Mouse (Mus musculus): Measurements from ENCODE around the gene Srgap2. TPM values are rescaled to one million over a fixed set of nuclear protein-coding genes. Genes with fewer than 3 reads are reported as not detected.
"Not testable (repeated sequence)": the region's sequence is repeated elsewhere in the genome, so short reads cannot be mapped to it uniquely, and the experiment has no call there.

Gene Srgap2
- polyA plus RNA-seq, 1 experiment from 2014 or later = 17.0 TPM

DNA sequence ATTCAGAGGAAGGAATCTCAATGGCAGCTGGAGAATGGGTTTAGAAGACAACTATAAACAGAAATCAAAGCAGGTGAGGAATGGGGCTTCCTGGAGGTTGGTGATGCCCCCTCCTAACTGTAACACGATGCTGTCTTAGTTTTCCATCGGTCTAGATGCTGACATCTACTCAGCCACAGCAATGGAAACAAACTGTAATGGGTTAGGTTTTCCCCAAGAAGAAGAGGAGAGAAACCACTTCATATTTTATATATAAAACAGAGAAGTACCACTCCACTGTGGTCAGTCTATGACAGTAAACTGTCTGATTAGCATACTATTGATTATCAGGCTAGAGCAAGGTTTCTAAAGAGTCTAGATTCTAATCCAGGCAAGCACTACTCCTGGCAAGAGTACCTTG, 179.4 kb downstream of the Srgap2 start:
- Histone ChIP-seq H3K4me2 (no peak overlapping the region), H3K4me1 (peaks cover 4% of the 10 kb centered on the region; the same call in 1 of the 2 replicates), H3K27ac (no peak overlapping the region), H3K4me3 (no peak overlapping the region), H3K27me3 (no peaks in the 10 kb centered on the region), H3K9ac (no peak overlapping the region), H3K36me3 (peaks cover 32% of the 10 kb centered on the region), H3K9me3 (no peaks in the 10 kb centered on the region)
- 69% methylated on average over 2 of the region's 2 CpGs for WGBS
- ATAC-seq (ENCODE audit: insufficient number of reproducible peaks, low FRiP score, low TSS enrichment, low read depth) = no peak

DNA sequence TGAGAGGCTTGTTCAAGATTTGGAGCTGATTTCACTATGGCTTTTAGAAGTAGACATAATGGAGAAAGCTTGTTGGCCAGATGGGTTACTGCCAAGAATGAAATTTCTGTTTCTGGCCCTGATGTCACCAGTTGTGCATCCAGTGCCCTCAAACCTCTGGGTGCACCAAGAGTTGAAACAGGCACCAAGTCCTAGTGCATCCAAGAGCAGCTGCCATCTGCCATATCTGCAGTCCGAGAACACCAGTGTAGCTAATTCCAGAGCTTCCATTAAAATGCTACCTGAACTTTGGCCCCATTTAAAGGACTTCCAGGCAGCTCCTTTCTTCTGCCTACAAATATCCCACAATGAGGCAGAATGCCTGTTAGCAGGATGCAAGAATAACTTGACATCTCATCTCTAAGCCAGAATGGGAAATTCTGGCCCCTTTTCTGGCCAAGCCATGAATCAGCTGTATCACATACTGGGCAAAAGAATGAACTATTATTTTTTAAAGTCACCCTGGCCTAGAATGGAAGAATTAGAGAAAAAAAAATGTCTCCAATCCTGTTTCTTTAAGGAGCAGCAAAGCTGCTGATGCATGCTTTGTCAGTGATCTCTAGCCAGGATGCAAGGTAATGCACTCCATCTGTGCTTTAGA, 180.1 kb downstream of the Srgap2 start:
- ATAC-seq (ENCODE audit: insufficient number of reproducible peaks, low FRiP score, low TSS enrichment, low read depth) = no peak
- Histone ChIP-seq H3K4me1 (peaks cover 4% of the 10 kb centered on the region; the same call in 1 of the 2 replicates), H3K9me3 (no peaks in the 10 kb centered on the region), H3K27ac (no peak overlapping the region), H3K27me3 (no peaks in the 10 kb centered on the region), H3K9ac (no peak overlapping the region), H3K4me3 (no peak overlapping the region), H3K36me3 (peaks cover 30% of the 10 kb centered on the region), H3K4me2 (no peak overlapping the region)
- WGBS = 68% methylated on average over 1 of the region's 1 CpGs

- Histone ChIP-seq H3K4me3 (no peak overlapping the region), H3K36me3 (peaks cover 30% of the 10 kb centered on the region), H3K9me3 (no peaks in the 10 kb centered on the region), H3K4me2 (no peak overlapping the region), H3K27me3 (no peaks in the 10 kb centered on the region), H3K27ac (no peak overlapping the region; the same call in 1 of the 2 replicates), H3K9ac (no peak overlapping the region), H3K4me1 (peaks cover 4% of the 10 kb centered on the region; the same call in 1 of the 2 replicates)
- 73% methylated on average over 5 of the region's 5 CpGs for WGBS
- no peak for ATAC-seq (ENCODE audit: insufficient number of reproducible peaks, low FRiP score, low TSS enrichment, low read depth)
Observed at GRCm38 (mm10) chr1:131345422-131346419, 181.4 kb downstream of the Srgap2 start.

DNA sequence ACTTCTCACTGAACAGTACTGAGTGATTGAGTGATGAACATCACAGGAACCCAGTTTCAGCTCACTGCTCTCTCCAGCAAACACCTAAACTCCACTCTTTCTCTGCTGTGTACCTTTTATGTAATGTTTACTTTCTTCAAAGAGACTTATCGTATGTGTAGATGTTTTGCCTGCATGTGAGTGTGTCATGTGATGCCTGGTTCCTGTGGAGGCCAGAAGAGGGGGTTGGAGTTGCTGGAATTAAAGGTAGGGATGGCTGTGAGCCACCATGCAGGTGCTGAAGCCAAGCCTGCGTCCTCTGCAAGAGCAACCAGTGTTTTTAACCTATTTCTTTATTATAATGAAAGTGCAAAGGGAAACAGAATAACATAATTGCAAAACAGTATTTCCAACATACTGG, 182.5 kb downstream of the Srgap2 start:
- Histone ChIP-seq H3K9me3 (no peaks in the 10 kb centered on the region), H3K36me3 (peaks cover 31% of the 10 kb centered on the region), H3K4me1 (peaks cover 4% of the 10 kb centered on the region; the same call in 1 of the 2 replicates), H3K27me3 (no peaks in the 10 kb centered on the region), H3K27ac (no peak overlapping the region), H3K9ac (no peak overlapping the region), H3K4me2 (no peak overlapping the region), H3K4me3 (no peak overlapping the region)
- ATAC-seq (ENCODE audit: insufficient number of reproducible peaks, low FRiP score, low TSS enrichment, low read depth) = no peak
- WGBS = 75% methylated on average over 2 of the region's 2 CpGs

DNA sequence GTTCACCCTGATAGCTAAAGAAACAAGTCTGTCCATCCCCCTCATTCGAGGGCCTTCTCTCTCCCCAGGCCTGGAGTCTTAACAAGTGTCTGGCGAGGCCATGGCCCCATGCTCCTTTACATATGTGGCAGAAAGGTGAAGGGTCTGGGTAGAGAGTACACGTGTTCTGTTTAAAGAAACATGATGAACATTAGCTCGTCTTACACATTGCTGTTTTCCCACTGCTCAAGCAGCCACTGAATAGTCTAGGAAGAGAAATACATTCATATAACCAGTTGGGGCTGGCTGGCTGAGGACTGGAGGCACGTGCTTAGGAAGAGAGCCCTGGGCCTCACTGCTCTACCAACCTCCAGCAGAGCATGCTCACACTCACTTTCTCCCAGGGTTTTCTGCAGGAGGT, 191.1 kb downstream of the Srgap2 start:
- Histone ChIP-seq H3K9me3 (no peaks in the 10 kb centered on the region), H3K4me1 (0 out of 2 replicates have a peak, but pooled peaks cover 3% of the 10 kb centered on the region), H3K27ac (peak overlapping the region; percentile 18; the same call in 1 of the 2 replicates), H3K4me3 (no peak overlapping the region), H3K4me2 (no peak overlapping the region), H3K27me3 (no peaks in the 10 kb centered on the region), H3K36me3 (peaks cover 28% of the 10 kb centered on the region), H3K9ac (no peak overlapping the region)
- ATAC-seq (ENCODE audit: insufficient number of reproducible peaks, low FRiP score, low TSS enrichment, low read depth) = no peak
- WGBS = 55% methylated on average over 5 of the region's 5 CpGs

DNA sequence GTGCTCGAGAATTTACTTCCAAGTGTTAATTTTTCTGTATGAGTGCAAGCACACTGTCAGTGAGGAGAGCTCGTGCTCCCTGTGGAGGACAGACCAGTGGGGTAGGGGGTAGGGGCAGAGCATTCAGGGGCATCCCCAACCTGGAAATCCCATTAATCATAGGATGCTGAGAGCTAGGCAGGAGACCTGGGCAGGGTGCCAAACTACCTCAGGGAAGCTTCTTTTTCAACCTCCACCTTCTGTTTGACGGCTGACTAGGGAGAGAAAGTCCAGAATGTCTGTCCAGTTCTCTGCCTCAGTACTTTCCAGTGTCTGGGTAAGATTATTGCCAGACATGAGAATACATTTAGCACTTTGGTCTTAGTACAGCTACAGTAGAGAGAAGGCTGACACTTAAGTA, 191.5 kb downstream of the Srgap2 start:
- Histone ChIP-seq H3K9me3 (no peaks in the 10 kb centered on the region), H3K4me1 (0 out of 2 replicates have a peak, but pooled peaks cover 3% of the 10 kb centered on the region), H3K36me3 (peaks cover 30% of the 10 kb centered on the region), H3K27ac (no peak overlapping the region; the same call in 1 of the 2 replicates), H3K4me3 (no peak overlapping the region), H3K27me3 (no peaks in the 10 kb centered on the region), H3K4me2 (no peak overlapping the region), H3K9ac (no peak overlapping the region)
- WGBS = 44% methylated on average over 3 of the region's 3 CpGs
- no peak for ATAC-seq (ENCODE audit: insufficient number of reproducible peaks, low FRiP score, low TSS enrichment, low read depth)

DNA sequence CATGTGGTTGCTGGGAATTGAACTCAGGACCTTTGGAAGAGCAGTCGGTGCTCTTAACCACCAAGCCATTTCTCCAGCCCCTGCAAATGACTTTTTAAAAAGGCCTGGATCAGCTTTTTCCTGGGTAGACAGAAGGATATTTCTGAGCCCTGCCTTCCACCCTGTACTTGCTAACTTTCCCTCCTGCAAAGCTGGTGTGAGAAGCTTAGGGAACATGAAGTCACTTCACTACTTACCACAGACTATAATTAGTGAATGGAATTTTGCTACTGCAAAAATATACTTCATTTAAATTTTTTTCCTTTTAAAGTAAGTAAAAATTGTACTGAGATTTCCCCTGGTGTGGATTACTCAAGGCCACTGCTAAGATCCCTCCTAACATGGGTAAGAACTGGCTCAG, 196.0 kb downstream of the Srgap2 start:
- Histone ChIP-seq H3K36me3 (peaks cover 29% of the 10 kb centered on the region), H3K4me1 (0 out of 2 replicates have a peak, but pooled peaks cover 3% of the 10 kb centered on the region), H3K27ac (no peak overlapping the region), H3K9me3 (no peaks in the 10 kb centered on the region), H3K4me3 (no peak overlapping the region), H3K9ac (no peak overlapping the region), H3K4me2 (no peak overlapping the region), H3K27me3 (no peaks in the 10 kb centered on the region)
- no peak for ATAC-seq (ENCODE audit: insufficient number of reproducible peaks, low FRiP score, low TSS enrichment, low read depth)
- 75% methylated on average over 1 of the region's 1 CpGs for WGBS

DNA sequence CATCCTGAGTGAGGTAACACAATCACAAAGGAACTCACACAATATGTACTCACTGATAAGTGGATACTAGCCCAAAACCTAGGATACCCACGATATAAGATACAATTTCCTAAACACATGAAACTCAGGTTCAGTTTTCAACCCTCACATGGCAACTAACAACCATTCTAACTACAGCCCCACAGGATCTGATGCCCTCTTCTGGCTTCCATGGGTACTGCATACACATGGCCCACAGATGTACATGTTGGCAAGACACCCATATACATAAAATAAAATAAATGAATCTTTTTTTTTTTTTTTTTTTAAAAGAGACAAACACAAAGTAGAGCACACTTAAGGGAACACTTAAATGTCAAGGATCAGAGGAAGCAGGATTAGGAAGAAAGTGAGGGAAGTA, 198.1 kb downstream of the Srgap2 start:
- not testable (repeated sequence) for H3K4me2 ChIP-seq; H3K4me1 ChIP-seq; H3K4me3 ChIP-seq; H3K9me3 ChIP-seq; H3K27ac ChIP-seq; ATAC-seq (ENCODE audit: insufficient number of reproducible peaks, low FRiP score, low TSS enrichment, low read depth); H3K9ac ChIP-seq; H3K27me3 ChIP-seq
- H3K36me3 ChIP-seq = peaks cover 25% of the 10 kb centered on the region
- 100% methylated on average over 1 of the region's 1 CpGs for WGBS

DNA sequence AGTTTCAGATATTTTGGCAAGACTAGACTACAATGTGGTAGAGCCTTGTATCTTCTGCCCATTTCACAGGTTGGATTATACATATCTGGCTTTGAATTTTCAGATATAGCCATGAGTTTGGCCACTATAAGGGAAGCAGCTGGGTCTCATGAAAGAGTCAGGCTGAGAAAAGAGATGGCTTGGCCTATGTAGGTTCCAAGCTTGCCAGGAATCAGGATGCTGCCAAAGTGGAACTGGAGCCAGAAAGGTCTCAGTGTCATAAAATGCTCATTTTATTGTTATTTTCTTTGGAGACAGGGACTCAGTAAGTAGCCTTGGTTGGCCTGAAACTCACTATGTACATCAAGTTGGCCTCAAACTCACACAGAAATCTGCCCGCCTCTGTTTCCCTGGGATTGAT, 200.0 kb downstream of the Srgap2 start:
- Histone ChIP-seq H3K36me3 (peaks cover 25% of the 10 kb centered on the region), H3K4me1 (no peaks in the 10 kb centered on the region), H3K9ac (no peak overlapping the region), H3K4me3 (no peak overlapping the region), H3K4me2 (no peak overlapping the region), H3K27me3 (no peaks in the 10 kb centered on the region), H3K9me3 (no peaks in the 10 kb centered on the region), H3K27ac (no peak overlapping the region)
- WGBS = 85% methylated on average over 1 of the region's 1 CpGs
- ATAC-seq (ENCODE audit: insufficient number of reproducible peaks, low FRiP score, low TSS enrichment, low read depth) = no peak

- WGBS = 83% methylated on average over 3 of the region's 3 CpGs
Observed at GRCm38 (mm10) chr1:131324816-131325463, 202.2 kb downstream of the Srgap2 start.

DNA sequence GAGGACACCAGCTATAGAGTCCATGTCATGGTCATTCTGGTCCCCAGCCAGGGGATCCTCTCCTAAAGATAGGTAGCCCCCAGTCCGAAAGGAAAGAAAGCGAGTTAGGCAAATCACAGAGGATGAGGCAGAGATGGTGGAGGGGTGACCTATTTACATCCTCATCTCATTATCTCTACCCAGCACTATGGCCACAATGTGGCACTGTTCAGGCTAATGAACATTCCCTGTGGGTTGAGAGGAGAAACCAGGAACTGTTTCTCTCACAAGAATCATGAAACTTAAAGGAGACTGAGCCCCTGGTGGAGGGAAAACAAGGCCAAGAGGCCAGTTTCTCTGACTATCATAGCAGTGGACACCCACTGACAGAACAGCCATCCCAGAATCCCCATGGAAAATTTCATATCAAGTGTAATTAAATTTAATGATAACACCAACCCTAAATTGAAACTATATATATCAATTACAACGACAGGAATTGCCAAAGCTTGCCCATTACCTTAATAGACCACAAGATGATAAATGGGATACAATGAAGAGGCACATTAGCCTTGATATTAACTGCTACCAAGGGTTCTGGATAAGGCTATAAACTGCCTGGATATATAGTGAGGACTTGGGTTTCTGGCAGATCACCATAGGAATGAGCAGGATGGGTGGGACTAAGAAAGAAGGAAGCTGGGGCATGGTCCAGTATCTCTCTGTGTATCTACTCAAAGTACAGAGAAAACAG, 207.4 kb downstream of the Srgap2 start:
- Histone ChIP-seq H3K27ac (no peak overlapping the region), H3K9me3 (no peaks in the 10 kb centered on the region), H3K4me2 (no peak overlapping the region), H3K9ac (no peak overlapping the region), H3K27me3 (no peaks in the 10 kb centered on the region), H3K4me3 (no peak overlapping the region), H3K4me1 (no peaks in the 10 kb centered on the region), H3K36me3 (peaks cover 48% of the 10 kb centered on the region)
- no peak for ATAC-seq (ENCODE audit: insufficient number of reproducible peaks, low FRiP score, low TSS enrichment, low read depth)
- WGBS = 86% methylated on average over 3 of the region's 3 CpGs

More at GRCm38 (mm10) chr1:131324816-131325463, 202.2 kb downstream of the Srgap2 start:
- no peaks in the 10 kb centered on the region for H3K27me3 ChIP-seq
- no peak overlapping the region for H3K27ac ChIP-seq
- H3K4me1 ChIP-seq = no peaks in the 10 kb centered on the region
- ATAC-seq (ENCODE audit: insufficient number of reproducible peaks, low FRiP score, low TSS enrichment, low read depth) = no peak
- no peak overlapping the region for H3K4me3 ChIP-seq
- no peaks in the 10 kb centered on the region for H3K9me3 ChIP-seq
- no peak overlapping the region for H3K9ac ChIP-seq
- H3K4me2 ChIP-seq = no peak overlapping the region
- H3K36me3 ChIP-seq = peaks cover 22% of the 10 kb centered on the region
